Mouse (Mus musculus): Measurements from ENCODE around the gene Nudt22.
A peak's percentile ranks its signal among the peaks of the same experiment; 100 is the strongest.
"Not testable (repeated sequence)": the region's sequence is repeated elsewhere in the genome, so short reads cannot be mapped to it uniquely, and the experiment has no call there.

Nudt22 gene

DNA sequence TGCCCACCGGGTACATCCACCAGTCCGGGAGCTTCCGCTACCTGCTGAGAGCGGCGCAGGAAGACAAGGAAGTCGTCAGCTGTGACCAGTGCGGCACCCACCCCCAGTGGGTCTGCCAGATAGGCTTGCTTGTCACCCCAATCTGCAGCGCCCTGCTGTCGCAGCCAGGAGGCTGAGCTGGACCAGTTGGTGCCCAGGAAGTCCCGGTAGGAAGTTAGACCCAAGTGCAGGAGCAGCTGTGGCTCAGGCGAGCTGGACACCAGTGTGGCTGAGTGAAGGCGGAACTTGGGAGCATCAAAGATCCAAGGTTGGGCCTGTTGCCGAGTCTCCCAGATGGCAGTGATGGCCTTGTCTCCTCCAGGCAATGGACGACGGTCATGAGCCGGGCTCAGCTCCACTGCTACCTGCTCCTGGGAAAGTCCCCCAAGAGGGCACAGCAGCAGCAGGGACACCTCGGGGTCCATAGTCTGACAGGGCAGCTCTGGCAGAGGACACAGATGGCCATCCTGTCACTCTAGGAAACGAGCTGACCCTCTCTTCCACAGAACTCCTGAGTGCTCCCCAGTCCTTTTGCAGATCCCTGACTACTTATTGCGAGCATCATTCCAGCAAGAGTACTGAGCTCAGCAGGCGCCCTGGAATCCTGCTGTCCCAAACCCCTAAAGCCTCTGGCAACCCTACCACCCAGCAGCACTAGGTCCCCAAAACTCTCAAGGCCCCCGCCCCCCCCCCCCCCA is 494 bp downstream of the Nudt22 start:
- no peak for DNase-seq (ENCODE audit: low spot score)

DNA sequence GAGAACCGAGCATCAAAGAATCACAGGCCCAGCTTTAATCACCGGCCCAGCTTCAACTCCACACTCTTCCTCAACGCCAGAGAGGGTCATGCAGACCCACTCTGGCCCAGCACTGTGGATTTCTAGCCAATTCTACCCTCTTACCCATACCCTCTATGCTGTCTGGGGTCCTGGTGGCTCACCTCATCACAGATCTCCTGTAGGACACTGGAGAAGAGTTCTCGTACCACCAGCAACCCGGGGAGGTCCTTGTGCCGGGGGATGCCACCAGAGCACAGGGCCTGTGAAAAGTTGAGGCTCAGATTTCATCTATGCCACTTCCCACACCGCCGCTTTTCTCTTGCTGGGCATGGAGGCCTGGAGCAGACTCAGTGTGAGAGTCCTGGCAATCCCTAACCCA is 1.4 kb downstream of the Nudt22 start:
- DNase-seq (ENCODE audit: low spot score) = no peak

DNA sequence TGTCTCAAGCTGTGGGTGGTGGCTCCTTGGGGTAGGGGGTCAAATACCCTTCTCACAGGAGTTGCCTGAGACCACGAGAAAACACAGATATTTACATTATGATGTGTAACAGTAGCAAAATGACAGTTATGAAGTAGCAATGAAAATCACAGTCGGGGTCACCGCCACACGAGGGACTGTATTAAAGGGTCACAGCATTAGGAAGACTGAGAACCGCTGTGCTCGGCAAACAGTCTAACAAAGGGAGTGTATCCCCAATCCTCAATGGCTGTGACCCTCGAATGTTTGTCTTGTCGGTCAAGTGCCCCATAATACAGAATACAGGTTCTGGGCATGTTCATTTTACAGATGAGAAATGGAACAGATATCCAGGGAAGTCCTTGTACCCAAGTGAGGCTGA is 1.9 kb downstream of the Nudt22 start:
- no peak for DNase-seq (ENCODE audit: low spot score)

DNA sequence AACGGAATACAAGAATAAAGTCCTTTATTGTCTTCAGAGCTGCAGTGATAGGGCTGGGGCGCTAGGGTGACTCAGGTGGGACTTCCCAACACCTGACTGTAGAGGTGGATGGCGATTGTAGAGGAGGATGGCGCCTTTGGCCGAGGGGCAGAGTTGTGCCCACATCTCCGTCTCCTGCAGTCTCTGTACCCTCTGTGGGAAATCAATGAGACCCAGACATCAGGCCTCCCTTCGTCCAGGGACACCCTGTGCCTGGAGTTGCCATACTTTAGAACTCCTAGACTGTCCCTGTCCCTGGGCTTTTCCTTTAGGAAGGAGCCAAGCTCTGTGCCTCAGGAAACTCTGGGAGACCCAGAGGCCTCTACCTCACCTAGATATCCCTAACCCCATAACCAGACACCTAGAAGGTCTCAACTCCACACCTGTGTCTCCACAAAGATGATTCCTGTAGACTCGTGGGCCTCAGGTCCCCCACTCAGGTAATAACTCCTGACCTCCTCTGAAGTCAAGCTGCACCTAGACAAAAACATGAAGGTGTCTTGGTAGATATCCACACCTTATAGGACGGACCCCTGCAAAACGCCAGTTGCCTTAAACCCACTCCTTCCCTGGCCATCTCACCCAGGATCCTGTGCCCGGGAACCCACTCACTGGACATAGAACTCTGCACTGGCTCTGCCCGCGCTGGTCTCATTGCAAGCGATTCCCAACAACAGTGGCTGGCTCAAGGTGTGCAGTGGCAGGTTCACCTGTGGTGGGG is 2.7 kb downstream of the Nudt22 start:
- DNase-seq (ENCODE audit: low spot score) = no peak

DNA sequence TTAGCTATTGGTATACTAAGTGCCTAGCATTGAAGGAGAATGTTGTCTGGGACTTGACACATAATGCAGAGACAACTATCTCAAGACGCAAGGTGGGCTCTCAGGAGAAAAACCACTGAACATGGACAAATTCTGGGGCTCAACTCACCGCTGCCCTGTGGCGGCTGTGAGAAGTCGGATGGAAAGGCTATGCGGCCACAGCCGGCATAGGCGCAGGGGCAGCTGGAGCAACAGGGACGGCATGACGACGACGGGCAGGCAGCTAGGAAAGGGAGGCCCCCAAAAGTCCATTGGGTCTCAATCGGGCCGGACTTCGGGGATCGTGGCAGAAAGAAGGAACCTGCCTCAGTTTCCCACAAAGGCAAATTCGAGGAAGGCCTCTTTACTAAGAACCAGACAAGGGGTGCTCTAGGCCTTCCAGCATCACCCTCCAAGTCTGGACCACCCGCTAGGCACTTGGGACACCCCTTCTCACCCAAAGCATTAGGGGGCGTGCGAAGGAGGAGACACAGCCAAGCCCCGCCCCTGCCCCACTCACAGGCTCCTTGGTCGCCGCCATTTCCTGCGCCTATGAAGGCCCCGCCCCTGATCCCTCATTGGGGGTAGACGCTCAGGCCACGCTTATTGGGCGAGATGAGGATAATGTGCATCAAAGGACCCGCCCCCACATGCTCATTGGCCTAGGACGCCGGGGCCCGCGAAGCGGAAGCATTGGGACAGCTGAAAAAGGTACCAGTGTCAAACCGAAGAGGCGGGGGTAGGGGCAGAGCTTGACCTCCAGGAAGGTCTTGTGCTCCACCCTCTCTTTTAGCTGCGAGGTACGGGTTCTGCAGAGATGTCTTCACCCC is 3.7 kb downstream of the Nudt22 start, which contains the start of gene Dnajc4:
Gene Dnajc4 (minus strand): TSS at position 562 of the 848 bp plus-strand sequence.
- DNase-seq (ENCODE audit: low spot score) = peak; percentile 97

DNA sequence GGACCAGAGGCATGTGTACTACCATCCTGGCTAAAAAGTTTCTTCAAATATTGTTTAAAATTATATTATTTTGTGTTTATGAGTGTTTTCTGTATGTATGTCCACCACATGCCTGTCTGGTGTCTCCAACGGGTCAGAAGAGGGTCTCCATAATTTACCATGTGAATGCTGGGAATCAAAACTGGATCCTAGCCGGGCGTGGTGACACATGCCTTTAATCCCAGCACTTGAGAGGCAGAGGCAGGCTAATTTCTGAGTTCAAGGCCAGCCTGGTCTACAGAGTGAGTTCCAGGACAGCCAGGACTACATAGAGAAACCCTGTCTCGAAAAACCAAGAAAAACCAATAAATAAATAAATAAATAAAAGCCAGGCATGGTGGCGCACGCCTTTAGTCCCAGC is 4.8 kb downstream of the Nudt22 start:
- not testable (repeated sequence) for DNase-seq (ENCODE audit: low spot score)

DNA sequence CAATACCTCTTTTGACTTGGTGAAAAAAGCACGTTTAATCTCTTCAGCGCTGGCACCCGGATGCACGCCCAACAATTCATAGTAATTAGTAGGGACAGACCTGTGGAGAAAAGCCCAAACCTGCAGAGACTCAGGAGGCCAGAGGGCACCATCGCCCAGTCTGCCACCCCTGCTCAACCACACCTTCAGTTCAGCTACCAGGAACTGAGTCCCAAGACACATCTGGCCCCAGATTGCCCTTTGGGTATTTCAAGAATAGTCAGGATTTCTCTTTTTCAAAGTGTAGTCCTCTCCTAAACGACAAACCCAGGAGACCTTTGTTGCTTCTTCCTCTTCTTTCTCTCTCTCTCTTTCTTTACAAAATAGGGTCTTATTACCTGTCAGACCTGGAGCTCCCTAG is 5.2 kb downstream of the Nudt22 start:
- DNase-seq (ENCODE audit: low spot score) = no peak

DNA sequence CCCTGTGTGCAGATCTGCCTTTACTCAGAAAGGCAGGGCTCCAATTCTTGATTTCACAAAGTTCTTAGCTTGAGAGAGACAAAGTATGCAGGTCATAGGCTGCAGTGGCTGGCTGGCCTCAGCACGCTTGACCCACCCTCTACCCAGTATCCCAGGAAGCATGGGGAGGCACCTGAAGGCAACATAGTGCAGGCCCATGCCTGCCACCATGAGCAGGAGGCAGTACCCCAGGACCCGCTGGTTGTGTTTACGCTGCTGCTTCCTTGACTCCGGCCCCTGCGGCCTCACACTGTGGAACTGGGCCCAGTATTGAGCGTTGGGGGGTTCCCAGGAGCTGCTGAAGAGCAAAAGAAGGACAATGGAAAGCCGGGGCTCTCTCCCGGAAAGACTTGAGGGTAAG is 6.7 kb downstream of the Nudt22 start:
- no peak for DNase-seq (ENCODE audit: low spot score)

DNA sequence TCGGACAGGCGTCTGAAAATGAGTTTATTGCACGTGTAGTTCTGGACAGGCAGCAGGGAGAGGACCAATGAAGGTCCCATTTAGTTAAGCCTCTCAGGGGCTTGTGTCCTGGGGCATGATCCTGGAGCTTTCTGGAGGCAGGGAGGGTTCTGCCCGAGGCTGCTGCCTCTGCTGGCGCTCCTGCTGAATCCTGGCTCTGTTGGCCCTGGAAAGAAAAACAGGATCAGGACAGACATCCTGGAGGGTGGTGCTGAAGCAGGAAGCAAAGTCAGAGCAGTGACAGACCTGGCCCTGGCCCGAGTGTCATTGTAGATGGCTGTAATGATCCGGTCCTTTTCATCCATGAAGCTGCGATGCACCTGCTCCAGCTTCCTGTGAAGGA is 8.0 kb downstream of the Nudt22 start:
- DNase-seq (ENCODE audit: low spot score) = no peak

DNA sequence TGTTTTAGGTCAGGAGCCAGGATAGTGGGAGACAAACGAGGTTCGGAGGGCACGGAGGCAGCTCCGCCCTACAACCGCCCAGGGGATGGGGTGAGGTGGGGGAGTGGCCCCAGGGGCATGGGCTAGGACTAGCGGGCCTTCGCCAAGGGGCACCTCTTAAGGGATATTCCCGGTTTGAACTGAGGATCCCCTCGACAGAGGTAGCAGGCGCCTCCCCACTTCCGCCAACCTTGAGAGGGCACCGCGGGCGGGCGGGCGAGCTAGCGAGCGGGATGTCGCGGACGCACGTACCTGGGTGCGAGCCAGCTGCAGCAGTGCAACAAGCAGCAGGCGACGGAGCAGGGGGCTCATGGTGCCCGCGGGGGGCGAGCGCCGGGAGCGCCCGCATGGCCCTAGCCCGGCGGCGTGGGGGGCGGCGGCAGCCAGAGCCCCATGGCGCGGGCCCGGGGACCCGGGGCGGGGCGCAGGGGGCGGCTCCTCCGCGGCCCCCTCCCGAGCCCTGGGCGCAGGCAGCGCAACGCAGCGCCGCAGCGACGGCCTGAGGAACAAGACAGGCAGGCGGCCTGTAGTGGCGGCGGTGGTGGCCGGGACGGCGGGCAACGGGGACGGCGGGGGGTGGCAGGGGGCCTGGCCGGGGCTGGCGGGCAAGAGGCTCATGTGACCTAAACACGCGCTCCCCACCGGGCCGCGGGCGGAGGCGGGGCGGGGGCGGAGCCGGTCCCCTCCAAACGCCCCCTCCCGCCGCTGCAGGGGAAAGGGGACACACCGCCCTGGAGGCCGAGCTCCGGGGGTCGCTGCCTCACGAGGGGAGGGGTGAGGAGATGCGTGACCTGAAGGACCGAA is 8.6 kb downstream of the Nudt22 start, which contains the start of gene Vegfb:
Gene Vegfb (minus strand): TSS at position 591 of the 843 bp plus-strand sequence.
- peak; percentile 83 for DNase-seq (ENCODE audit: low spot score)

DNA sequence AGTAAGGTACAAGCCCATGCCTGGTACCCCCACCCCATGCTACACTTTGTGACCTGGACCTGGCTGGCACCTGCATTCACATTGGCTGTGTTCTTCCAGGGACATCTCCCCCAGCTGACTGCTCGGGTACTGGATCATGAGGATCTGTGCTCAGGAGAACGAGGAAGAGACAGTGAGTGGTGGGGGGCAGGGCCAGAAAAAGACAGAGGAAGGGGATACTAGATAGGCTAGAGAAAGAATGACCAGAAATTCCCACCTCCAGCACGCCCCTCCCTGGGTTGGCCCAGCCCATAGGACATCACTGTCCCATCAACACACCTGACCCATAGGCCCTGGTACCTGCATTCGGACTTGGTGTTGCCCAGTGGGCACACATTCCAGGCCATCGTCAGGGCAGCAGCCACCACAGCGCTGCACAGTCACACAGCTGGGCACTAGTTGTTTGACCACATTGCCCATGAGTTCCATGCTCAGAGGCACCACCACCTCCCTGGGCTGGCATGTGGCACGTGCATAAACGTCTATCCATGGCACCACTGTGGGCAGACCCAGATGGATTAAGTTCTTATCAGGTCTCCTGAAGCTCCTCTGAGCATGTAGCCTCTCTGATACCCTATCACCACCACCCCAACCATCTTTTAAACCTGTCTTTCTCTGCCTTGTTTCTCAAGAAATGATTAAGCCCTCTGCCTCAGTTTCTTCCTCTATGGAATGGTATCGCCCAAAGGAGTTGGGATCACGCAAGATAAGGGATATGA is 9.8 kb downstream of the Nudt22 start:
- DNase-seq (ENCODE audit: low spot score) = no peak

DNA sequence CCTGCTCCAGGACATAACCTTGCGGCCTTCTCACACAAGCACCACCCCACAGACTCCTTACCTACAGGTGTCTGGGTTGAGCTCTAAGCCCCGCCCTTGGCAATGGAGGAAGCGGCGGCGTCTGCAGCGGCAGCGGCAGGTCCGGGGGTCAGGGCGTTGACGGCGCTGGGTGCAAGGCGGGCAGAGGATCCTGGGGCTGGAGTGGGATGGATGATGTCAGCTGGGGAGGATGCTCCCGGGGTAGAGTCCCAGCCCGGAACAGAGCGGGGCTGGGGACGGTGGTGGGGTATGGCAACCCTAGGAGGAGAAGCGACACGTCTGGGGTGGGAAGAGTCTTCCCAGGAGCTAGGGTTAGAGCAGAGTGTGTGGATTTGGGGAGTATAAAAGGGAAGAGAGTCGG is 10.6 kb downstream of the Nudt22 start:
- no peak for DNase-seq (ENCODE audit: low spot score)

DNA sequence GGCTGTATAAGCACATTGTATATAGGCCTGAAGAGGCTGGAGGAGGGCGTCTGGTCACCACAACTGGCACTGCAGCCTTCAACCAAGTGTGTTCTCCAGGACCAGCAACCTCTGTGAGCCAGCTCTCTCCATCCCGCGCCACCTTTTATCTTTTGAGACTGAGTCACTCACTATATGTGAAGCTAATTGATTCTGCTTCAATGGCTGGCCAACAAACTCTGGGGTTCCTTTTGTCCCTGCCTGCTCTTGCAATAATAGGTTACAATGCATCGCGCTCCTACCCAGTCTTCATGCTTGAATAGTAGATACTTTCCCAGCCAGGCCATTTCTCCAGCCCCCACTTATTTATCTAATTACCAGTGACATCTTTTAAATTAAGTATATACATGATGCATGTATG is 12.3 kb downstream of the Nudt22 start:
- no peak for DNase-seq (ENCODE audit: low spot score)

DNA sequence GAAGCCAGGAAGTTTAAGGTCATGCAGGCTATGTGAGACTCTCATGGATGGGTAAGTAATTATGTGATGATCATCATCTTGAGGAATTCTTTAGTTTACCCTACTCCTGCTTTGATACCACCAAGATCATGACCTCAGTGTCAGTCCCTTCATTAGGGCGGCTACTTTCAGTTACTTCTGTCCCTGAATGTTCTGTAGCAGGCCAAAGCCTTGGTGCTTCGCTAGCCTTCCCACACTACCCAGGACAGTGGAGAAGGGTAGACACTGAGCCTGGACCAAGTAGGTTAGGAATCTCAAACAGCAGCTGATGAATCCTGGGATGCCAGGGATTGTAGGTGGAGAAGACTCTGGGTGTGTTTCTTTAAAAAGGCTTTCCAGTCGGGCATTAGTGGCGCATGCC is 14.5 kb downstream of the Nudt22 start:
- DNase-seq (ENCODE audit: low spot score) = no peak

DNA sequence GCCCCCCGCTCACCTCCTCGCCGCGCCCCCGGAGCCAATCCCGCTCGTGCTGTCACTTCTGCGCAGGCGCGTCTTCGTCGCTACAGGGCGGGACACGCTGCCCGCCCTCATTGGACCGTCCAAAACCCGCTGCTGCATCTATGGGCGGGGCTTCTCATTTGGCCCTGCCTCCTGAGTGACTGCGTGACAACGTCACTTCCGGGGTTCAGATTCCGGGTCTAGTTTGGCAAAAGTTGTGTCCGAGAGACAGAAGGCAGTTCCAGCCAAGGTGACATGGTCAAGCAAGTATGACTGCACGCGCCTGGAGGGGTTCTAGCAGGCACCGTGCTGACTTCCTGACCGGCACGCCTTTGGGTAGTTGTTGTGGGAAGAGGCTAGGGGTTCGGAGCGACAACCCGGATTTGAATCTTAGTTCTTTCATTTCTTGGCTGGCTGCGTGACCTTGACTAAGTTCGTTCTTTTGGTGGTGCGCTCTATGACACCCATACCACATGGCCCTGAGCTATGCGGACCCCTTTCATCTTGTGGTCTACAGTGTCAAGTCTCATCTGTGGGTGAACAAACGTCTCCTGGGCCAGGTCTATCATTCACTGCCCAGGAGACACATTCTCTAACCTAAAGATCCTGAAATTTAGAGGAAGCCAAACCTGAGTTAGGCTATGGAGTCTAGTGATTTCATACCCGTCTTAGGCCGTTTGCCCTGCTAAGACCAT is 15.4 kb downstream of the Nudt22 start, which contains the start of gene Fkbp2:
Gene Fkbp2 (minus strand): TSS at position 121 of the 713 bp plus-strand sequence.
- peak; percentile 99 for DNase-seq (ENCODE audit: low spot score)

DNA sequence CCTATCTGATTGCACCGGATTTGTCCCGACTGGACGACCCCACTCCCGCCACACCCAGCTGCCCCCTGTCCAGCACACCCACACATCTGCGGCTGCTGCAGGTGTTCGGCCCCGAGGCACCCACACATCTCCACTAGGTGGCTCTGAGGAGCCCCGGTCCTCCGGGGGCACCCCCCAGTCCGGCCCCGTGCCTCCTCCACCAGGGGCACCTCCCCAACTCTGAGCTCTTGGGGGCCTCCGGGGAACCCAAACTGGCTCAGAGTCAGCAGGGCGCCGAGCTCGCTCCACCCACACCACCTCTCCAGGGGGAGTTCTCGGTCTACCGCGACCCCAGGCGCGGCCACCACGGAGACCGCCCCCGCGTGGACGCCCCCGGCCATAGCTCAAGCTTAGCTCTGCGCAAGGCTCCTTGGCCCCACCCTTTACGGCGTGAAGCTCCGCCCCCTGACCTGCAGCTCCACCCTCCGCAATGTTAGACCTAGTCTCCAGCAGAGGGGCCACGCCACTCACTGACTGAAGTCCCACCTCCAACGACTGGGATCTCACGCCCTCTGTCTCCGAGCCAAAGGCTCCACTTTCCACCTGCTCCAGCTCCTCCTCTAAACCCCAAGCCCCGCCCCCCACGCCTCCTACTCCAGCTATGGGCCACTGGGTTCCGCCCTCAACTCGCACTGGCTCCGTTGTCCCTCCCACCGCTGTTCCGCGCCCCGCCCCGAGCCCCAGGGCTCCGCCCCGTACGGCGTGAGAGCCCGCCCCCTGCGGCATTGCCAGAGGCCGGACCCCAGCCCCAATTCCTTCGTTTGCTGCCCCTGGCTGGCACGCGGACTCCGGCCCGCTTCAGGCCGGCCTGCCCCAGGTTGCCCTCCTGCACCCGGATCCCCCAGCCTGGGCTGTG is 16.2 kb downstream of the Nudt22 start:
- peak; percentile 100 for DNase-seq (ENCODE audit: low spot score)

DNA sequence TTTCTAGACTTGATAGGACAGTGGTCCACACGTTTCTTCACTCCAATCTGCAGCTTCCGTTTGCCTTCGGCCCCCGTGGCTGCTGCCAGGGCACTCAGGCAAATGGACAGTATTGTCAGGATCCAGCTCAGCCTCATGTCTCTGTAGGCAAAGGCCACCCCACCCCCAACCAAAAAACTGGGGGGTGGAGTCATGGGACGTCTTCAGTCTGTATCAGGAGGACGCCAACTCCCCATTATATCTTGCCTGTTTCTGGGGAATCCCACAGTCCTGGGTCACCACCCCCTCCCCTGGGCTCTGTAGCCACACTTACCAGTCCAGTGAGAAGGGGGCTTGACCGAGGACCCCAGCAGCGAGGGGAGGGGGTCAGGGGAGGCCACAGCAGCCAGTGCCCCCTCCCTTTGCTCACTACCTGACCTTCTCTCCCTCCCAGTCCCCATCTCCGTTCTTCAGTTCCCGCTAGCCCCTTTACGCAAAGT is 16.9 kb downstream of the Nudt22 start:
- DNase-seq (ENCODE audit: low spot score) = peak; percentile 70

DNA sequence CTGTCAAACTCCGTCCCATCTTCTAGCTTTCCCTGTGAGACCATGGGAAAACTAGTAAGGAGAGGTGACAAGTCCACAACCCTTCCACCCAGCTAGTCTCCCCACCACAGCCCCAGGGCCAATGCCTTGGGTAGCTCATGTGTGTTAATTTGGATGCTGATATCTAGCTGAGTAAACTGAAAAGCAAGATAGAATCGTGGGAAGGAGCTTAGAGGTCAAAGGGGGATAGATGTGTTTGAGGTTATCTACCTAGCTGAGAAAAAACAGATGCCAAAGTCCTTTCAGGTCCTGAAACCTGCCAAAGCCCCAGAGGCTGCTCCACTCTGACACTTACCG is 17.3 kb downstream of the Nudt22 start:
- DNase-seq (ENCODE audit: low spot score) = no peak
